Mouse (Mus musculus) heart, postnatal 0 days (tissue): ENCODE results near the gene Rpa3. TPM values are rescaled to one million over a fixed set of nuclear protein-coding genes. Genes with fewer than 3 reads are reported as not detected.

Source experiments
- ATAC-seq: fragments of 200-750 bp; cut with Nextera tagmentation; 2 replicates; pipeline ENCODE4 v1.8.0; 2017; ENCODE audit warnings: low read depth, moderate number of reproducible peaks, moderate library complexity; ENCODE audit not compliant: insufficient read depth
- DNase-seq: peaks from one replicate; pipeline ENCODE4 v3.0.0-alpha.2; 2016; ENCODE audit warnings: low spot score
- H3K27ac ChIP-seq: fragments of 300-500 bp; sonication (generic); 2 replicates; pipeline ENCODE4 v1.5.1; 2014; ENCODE audit warnings: low read depth, mild to moderate bottlenecking
- H3K27me3 ChIP-seq: fragments of 300-500 bp; sonication (generic); 2 replicates; pipeline ENCODE4 v1.6.1; 2014; ENCODE audit warnings: low read length, mixed read lengths; ENCODE audit not compliant: control insufficient read depth, insufficient read depth
- H3K36me3 ChIP-seq: fragments of 300-500 bp; sonication (generic); replicated peaks from 2 replicates; pipeline ENCODE4 v1.6.1; 2014; ENCODE audit warnings: low read length, mixed read lengths; ENCODE audit not compliant: control insufficient read depth, insufficient read depth
- H3K4me1 ChIP-seq: fragments of 300-500 bp; sonication (generic); 2 replicates; pipeline ENCODE4 v1.6.1; 2014; ENCODE audit warnings: antibody characterized with exemption; ENCODE audit not compliant: control insufficient read depth, insufficient read depth
- H3K4me2 ChIP-seq: fragments of 300-500 bp; sonication (generic); 2 replicates; pipeline ENCODE4 v1.6.1; 2014; ENCODE audit warnings: low read depth, mild to moderate bottlenecking, low read length, moderate library complexity
- H3K4me3 ChIP-seq: fragments of 300-500 bp; sonication (generic); 2 replicates; pipeline ENCODE4 v1.5.1; 2014; ENCODE audit warnings: low read depth, low read length
- H3K9ac ChIP-seq: fragments of 300-500 bp; sonication (generic); replicated peaks from 2 replicates; pipeline ENCODE4 v1.6.1; 2014; ENCODE audit warnings: low read depth, low read length, mixed read lengths
- H3K9me3 ChIP-seq: fragments of 300-500 bp; sonication (generic); replicated peaks from 2 replicates; pipeline ENCODE4 v1.6.1; 2016; ENCODE audit warnings: low read length; ENCODE audit not compliant: control insufficient read depth
- CTCF ChIP-seq: IDR thresholded peaks from 2 replicates; pipeline ENCODE4 v1.5.1; 2016; ENCODE audit warnings: antibody characterized with exemption, control low read depth, low read depth
- EP300 ChIP-seq: IDR thresholded peaks from 2 replicates; pipeline ENCODE4 v1.6.1; 2016; ENCODE audit warnings: antibody characterized with exemption, low read depth
- WGBS: fragments of 180-500 bp; shearing (Covaris S2); extraction: QIAGEN DNeasy Blood & Tissue Kit; methylation state at CpG from one replicate; pipeline ENCODE4 v1.1.7; 2014; 5-methylcytosine and 5-hydroxymethylcytosine counted together
- polyA plus RNA-seq: library from polyadenylated mRNA; unstranded; fragments of >200 nt; fragmentation: Nextera tagmentation; extraction: Ambion mirVana; gene quantifications from 2 replicates; pipeline ENCODE4 v1.2.1, GENCODE M21; 2015
- total RNA-seq: library from RNA; depleted of rRNA; stranded (reverse); fragments of >200 nt; gene quantifications from 2 replicates; pipeline ENCODE4 v1.2.3, GENCODE M21; 2014; ENCODE audit warnings: low replicate concordance

Gene Rpa3
- total and polyA plus RNA-seq, 2 experiments from 2014 or later, result 29.4 to 75.6 TPM

DNA sequence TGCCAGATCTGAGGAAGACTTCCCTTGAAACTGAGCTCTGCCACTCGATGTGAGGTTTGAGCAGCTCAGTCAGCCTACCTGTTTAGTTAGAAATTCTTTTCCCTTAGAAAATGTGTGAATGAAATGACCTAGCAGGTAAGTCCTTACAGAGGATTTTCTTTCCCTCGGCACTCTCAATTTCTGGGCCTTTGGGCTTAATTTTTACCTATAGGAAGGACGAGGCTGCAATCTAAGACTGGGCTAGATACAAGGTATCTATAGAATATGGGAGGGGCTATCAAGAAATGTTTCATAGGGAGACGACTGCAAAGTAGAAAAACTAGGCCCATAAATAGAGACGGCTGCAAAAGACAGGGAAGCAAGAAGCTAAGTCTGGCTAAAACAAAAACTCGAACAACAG, 657 bp downstream of the Rpa3 start:
- Histone ChIP-seq H3K9me3 (no peaks in the 10 kb centered on the region), H3K4me1 (peaks cover 8% of the 10 kb centered on the region), H3K4me2 (peak overlapping the region; percentile 77), H3K9ac (peak overlapping the region; percentile 76), H3K27me3 (no peaks in the 10 kb centered on the region), H3K27ac (peak overlapping the region; percentile 70), H3K36me3 (peaks cover 15% of the 10 kb centered on the region; the same call in 1 of the 2 replicates), H3K4me3 (peak overlapping the region; percentile 62)
- DNase-seq (no peak), ATAC-seq (no peak)
- no peak for TF ChIP-seq CTCF
- no peak for TF ChIP-seq EP300
- 6% methylated on average over 6 of the region's 6 CpGs for WGBS

- ATAC-seq (no peak), DNase-seq (no peak)
- H3K4me3 ChIP-seq, result no peak overlapping the region
- TF ChIP-seq CTCF (no peak), EP300 (no peak)
- no peak overlapping the region for H3K4me2 ChIP-seq
- no peak overlapping the region for H3K9ac ChIP-seq
- no peak overlapping the region for H3K27ac ChIP-seq
- H3K27me3 ChIP-seq, result no peaks in the 10 kb centered on the region
- H3K36me3 ChIP-seq, result peaks cover 64% of the 10 kb centered on the region
- no peaks in the 10 kb centered on the region for H3K9me3 ChIP-seq
- H3K4me1 ChIP-seq, result no peaks in the 10 kb centered on the region
- WGBS, result 80% methylated on average over 3 of the region's 3 CpGs
Observed at GRCm38 (mm10) chr6:8228596-8228995, 30.4 kb downstream of the Rpa3 start.

- DNase-seq (no peak), ATAC-seq (no peak)
- Histone ChIP-seq H3K4me1 (no peaks in the 10 kb centered on the region), H3K4me3 (no peak overlapping the region), H3K27ac (no peak overlapping the region), H3K36me3 (peaks cover 55% of the 10 kb centered on the region), H3K9ac (no peak overlapping the region), H3K27me3 (no peaks in the 10 kb centered on the region), H3K9me3 (no peaks in the 10 kb centered on the region), H3K4me2 (no peak overlapping the region)
- TF ChIP-seq CTCF, result no peak
- TF ChIP-seq EP300, result no peak
- WGBS, result 74% methylated on average over 3 of the region's 3 CpGs
Observed at GRCm38 (mm10) chr6:8227035-8227434, 31.9 kb downstream of the Rpa3 start.

- no peaks in the 10 kb centered on the region for H3K27me3 ChIP-seq
- WGBS, result 82% methylated on average over 3 of the region's 3 CpGs
- no peak overlapping the region for H3K27ac ChIP-seq
- no peak overlapping the region for H3K9ac ChIP-seq
- no peak for DNase-seq
- no peak for ATAC-seq
- peaks cover 17% of the 10 kb centered on the region for H3K36me3 ChIP-seq
- TF ChIP-seq CTCF (no peak), EP300 (no peak)
- H3K9me3 ChIP-seq, result no peaks in the 10 kb centered on the region
- peaks cover 7% of the 10 kb centered on the region; the same call in 1 of the 2 replicates for H3K4me1 ChIP-seq
- no peak overlapping the region for H3K4me3 ChIP-seq
- no peak overlapping the region for H3K4me2 ChIP-seq
Observed at GRCm38 (mm10) chr6:8210661-8211060, 48.3 kb downstream of the Rpa3 start.

DNA sequence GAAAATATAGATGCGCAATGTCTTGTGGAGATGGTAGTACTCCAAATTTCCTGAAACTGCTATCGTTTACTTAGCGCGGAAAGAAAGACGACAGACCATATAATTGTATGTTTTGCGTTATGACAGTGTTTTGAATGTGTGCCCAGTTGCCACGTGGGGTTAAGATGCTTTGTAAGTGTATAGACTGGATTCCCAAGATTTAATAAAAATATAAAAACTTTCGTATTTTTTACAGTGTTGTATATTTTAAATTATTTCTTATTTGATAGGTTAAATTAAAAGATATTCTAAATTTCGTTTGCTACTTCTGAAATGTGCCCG, 49.1 kb downstream of the Rpa3 start:
- TF ChIP-seq EP300, result no peak
- TF ChIP-seq CTCF, result no peak
- Histone ChIP-seq H3K4me1 (peaks cover 7% of the 10 kb centered on the region; the same call in 1 of the 2 replicates), H3K27ac (peak overlapping the region; percentile 93), H3K9me3 (no peaks in the 10 kb centered on the region), H3K27me3 (no peaks in the 10 kb centered on the region), H3K36me3 (peaks cover 8% of the 10 kb centered on the region; the same call in 1 of the 2 replicates), H3K9ac (peak overlapping the region; percentile 86), H3K4me2 (peak overlapping the region; percentile 67), H3K4me3 (peak overlapping the region; percentile 79)
- ATAC-seq (no peak), DNase-seq (no peak)
- WGBS, result 10% methylated on average over 10 of the region's 10 CpGs
